Mouse (Mus musculus) thymus, adult 18-20 months (tissue): ENCODE measurements around the gene Gm1113.

Source experiments
- DNase-seq, 2 experiments: peaks; one replicate each; pipeline ENCODE4 v3.0.0; 2022; ENCODE audit warnings: mixed read lengths in 2 of 2

Gene Gm1113

GRCm38 (mm10) chr9:35475394-35475793, 42.7 kb downstream of the Gm1113 start:
- no peak for DNase-seq

DNA sequence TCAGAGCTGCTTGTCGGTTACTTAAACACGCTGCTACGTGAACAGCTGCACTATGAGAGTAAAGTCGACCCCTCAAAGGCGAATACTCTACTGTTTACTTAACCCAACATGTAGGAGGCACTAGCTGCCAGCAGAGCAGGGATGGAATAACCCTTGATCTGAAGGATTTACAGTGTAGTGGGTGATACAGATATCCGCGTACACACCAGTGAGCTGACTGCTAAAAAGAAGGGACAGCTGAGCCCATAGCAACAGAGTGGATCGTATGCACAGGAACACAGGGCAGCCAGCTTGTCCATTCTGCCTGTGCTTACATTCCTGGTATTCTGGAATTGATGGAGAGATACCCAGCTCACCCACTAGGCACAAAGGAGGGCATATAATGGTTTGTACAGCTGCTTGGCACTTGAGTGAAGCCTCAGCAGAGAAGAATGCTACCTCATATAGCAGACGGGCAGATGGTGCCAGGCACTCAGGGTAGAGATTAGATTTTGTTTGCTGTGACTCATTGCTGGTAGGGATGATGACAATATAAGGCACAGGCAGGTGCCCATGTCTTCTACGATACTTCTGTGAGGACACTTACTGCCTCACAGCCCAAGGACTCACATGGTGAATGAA, 43.9 kb downstream of the Gm1113 start:
- DNase-seq = no peak

DNA sequence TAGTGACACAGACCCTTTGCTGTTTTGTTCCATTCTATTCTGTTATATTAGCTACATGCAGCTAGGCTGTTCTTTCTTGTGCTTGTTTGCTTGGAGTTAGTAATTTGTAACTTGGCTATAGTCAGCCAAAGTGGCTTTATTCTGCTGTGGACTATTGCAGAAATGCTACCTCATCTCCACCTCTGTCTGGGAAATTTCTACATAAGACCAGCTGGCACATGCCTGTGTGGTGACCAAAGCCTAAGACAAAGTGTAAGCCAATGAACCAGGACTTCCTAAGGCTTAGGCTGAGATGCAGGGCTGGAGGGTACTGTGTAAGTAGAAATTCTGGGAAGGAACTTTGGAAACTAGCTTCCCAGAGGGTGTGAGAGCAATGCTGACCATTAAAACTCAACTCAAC, 49.2 kb downstream of the Gm1113 start:
- DNase-seq = no peak

DNA sequence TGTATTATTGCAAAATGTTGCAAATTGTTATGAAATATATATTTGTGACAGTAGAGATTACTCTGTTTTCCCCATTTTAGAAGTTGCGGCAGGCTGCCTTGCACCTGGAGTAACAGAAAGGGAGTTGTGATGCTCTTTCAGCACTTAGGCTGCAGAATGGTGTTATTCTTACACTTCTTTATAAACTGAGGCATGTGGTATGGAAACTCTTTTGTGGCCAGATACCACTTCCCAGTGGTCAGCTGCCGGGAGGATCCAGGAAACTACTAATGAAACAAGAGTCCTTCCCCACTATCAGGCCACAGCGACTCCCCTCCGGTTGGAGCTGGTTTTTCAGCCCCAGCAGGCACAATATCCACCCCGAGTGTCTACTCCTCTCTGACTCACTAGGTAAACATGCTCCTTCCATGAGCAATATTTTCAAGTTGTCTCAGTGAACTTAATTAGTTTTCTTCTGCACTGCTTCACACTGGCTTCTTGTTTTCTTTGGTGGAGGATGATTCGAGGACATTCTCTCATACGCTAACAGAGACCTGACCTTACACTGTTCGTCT, 50.7 kb downstream of the Gm1113 start:
- no peak for DNase-seq

- no peak for DNase-seq
Measured at GRCm38 (mm10) chr9:35459594-35459993, 58.5 kb downstream of the Gm1113 start.
